Mouse (Mus musculus) stomach, embryonic 15.5 days (tissue): ENCODE data around the gene Cfap126. TPM values are rescaled to one million over a fixed set of nuclear protein-coding genes. Genes with fewer than 3 reads are reported as not detected.
"Not testable (repeated sequence)": the region's sequence is repeated elsewhere in the genome, so short reads cannot be mapped to it uniquely, and the experiment has no call there.

Experiments
- ATAC-seq: fragments of 200-750 bp; cut with Nextera tagmentation; 2 replicates; pipeline ENCODE4 v1.8.0; 2017; ENCODE audit warnings: low read depth, moderate number of reproducible peaks, moderate TSS enrichment; ENCODE audit not compliant: insufficient read depth, low FRiP score
- H3K27ac ChIP-seq: fragments of 300-500 bp; sonication (generic); 2 replicates; pipeline ENCODE4 v1.5.1; 2015; ENCODE audit warnings: mild to moderate bottlenecking, inconsistent platforms
- H3K27me3 ChIP-seq: fragments of 300-500 bp; sonication (generic); replicated peaks from 2 replicates; pipeline ENCODE4 v1.6.1; 2015; ENCODE audit warnings: inconsistent platforms
- H3K36me3 ChIP-seq: fragments of 300-500 bp; sonication (generic); 2 replicates; pipeline ENCODE4 v1.6.1; 2015; ENCODE audit warnings: inconsistent platforms
- H3K4me1 ChIP-seq: fragments of 300-500 bp; sonication (generic); 2 replicates; pipeline ENCODE4 v1.6.1; 2015; ENCODE audit warnings: inconsistent platforms
- H3K4me2 ChIP-seq: fragments of 300-500 bp; sonication (generic); 2 replicates; pipeline ENCODE4 v1.6.1; 2015; ENCODE audit warnings: mild to moderate bottlenecking, inconsistent platforms
- H3K4me3 ChIP-seq: fragments of 300-500 bp; sonication (generic); replicated peaks from 2 replicates; pipeline ENCODE4 v1.5.1; 2015; ENCODE audit warnings: inconsistent platforms
- H3K9ac ChIP-seq: fragments of 300-500 bp; sonication (generic); 2 replicates; pipeline ENCODE4 v1.6.1; 2015; ENCODE audit warnings: inconsistent platforms
- H3K9me3 ChIP-seq: fragments of 300-500 bp; sonication (generic); 2 replicates; pipeline ENCODE4 v1.6.1; 2016; ENCODE audit warnings: inconsistent platforms
- WGBS: fragments of 180-500 bp; shearing (Covaris S2); methylation state at CpG from one replicate; pipeline ENCODE4 v1.1.7; 2015; 5-methylcytosine and 5-hydroxymethylcytosine counted together
- polyA plus RNA-seq: library from polyadenylated mRNA; unstranded; fragments of >200 nt; fragmentation: Nextera tagmentation; extraction: Ambion mirVana; gene quantifications from 2 replicates; pipeline ENCODE4 v1.2.1, GENCODE M21; 2015

The Cfap126 gene
- polyA plus RNA-seq, result 1.6 and 2.9 TPM in 2 replicates

GRCm38 (mm10) chr1:171113873-171114299, at the start of gene Cfap126:
Gene Cfap126, plus strand, starts transcription at chr1:171113918.
- H3K27me3 ChIP-seq, result no peaks in the 10 kb centered on the region
- peak; percentile 44 for ATAC-seq
- H3K4me2 ChIP-seq, result peak within 1 kb of the TSS; percentile 71
- peaks cover 4% of the 10 kb centered on the region; the same call in 1 of the 2 replicates for H3K4me1 ChIP-seq
- peak within 1 kb of the TSS; percentile 50 for H3K4me3 ChIP-seq
- peak within 1 kb of the TSS; percentile 87 for H3K27ac ChIP-seq
- no peaks in the 10 kb centered on the region for H3K36me3 ChIP-seq
- no peaks in the 10 kb centered on the region for H3K9me3 ChIP-seq
- peak within 1 kb of the TSS; percentile 35; the same call in 1 of the 2 replicates for H3K9ac ChIP-seq
- WGBS, result under 1% methylated on average over 24 of the region's 24 CpGs

GRCm38 (mm10) chr1:171064491-171065242, 49.1 kb upstream of the Cfap126 start, which contains the start of gene Fcgr3:
Gene Fcgr3, minus strand, starts transcription at chr1:171064935.
- H3K27me3 ChIP-seq, result peaks cover 24% of the 10 kb centered on the region

GRCm38 (mm10) chr1:171065243-171065587, 48.5 kb upstream of the Cfap126 start:
- H3K9me3 ChIP-seq, H3K4me1 ChIP-seq, H3K9ac ChIP-seq, H3K27ac ChIP-seq, H3K36me3 ChIP-seq: not testable (repeated sequence)
- peak; percentile 27 for ATAC-seq
- WGBS, result under 1% methylated on average over 25 of the region's 35 CpGs
- H3K27me3 ChIP-seq, result peaks cover 25% of the 10 kb centered on the region
- H3K4me3 ChIP-seq, result peak overlapping the region; percentile 35
- H3K4me2 ChIP-seq, result peak overlapping the region; percentile 50

More at GRCm38 (mm10) chr1:171064491-171065242, 49.1 kb upstream of the Cfap126 start, which contains the start of gene Fcgr3:
- not testable (repeated sequence) for H3K4me1 ChIP-seq, H3K9me3 ChIP-seq, H3K27ac ChIP-seq, H3K9ac ChIP-seq, H3K36me3 ChIP-seq
- 1% methylated on average over 47 of the region's 75 CpGs for WGBS
- ATAC-seq, result peak; percentile 62
- peak within 1 kb of the TSS; percentile 50 for H3K4me2 ChIP-seq
- peak within 1 kb of the TSS; percentile 35 for H3K4me3 ChIP-seq

- Histone ChIP-seq H3K4me2 (peak overlapping the region; percentile 49), H3K4me3 (peak overlapping the region; percentile 30), H3K27me3 (peaks cover 26% of the 10 kb centered on the region)
- not testable (repeated sequence) for H3K9ac ChIP-seq, H3K9me3 ChIP-seq, H3K36me3 ChIP-seq, H3K4me1 ChIP-seq, H3K27ac ChIP-seq
- 0 out of 2 replicates have a peak, but pooled peaks have one; percentile 2 for ATAC-seq
- WGBS, result 6% methylated on average over 31 of the region's 45 CpGs
Observed at GRCm38 (mm10) chr1:171065768-171066167, 48.0 kb upstream of the Cfap126 start.

GRCm38 (mm10) chr1:171066583-171066982, 47.1 kb upstream of the Cfap126 start:
- peaks cover 29% of the 10 kb centered on the region for H3K27me3 ChIP-seq
- not testable (repeated sequence) for H3K27ac ChIP-seq, H3K9me3 ChIP-seq, H3K4me3 ChIP-seq, H3K9ac ChIP-seq, H3K36me3 ChIP-seq, H3K4me1 ChIP-seq, H3K4me2 ChIP-seq
- WGBS, result 16% methylated on average over 4 of the region's 10 CpGs
- peak; percentile 49 for ATAC-seq

GRCm38 (mm10) chr1:171067928-171068327, 45.8 kb upstream of the Cfap126 start:
- WGBS, result 49% methylated on average over 5 of the region's 5 CpGs
- not testable (repeated sequence) for H3K27ac ChIP-seq, H3K36me3 ChIP-seq, H3K9ac ChIP-seq, H3K4me3 ChIP-seq, H3K4me1 ChIP-seq, H3K9me3 ChIP-seq, H3K4me2 ChIP-seq, ATAC-seq
- peaks cover 29% of the 10 kb centered on the region for H3K27me3 ChIP-seq

GRCm38 (mm10) chr1:171069508-171069907, 44.2 kb upstream of the Cfap126 start:
- not testable (repeated sequence) for H3K27ac ChIP-seq, H3K4me2 ChIP-seq, H3K4me1 ChIP-seq, H3K9ac ChIP-seq, H3K36me3 ChIP-seq, H3K9me3 ChIP-seq, H3K4me3 ChIP-seq, ATAC-seq
- H3K27me3 ChIP-seq, result peaks cover 29% of the 10 kb centered on the region
- WGBS, result 60% methylated on average over 3 of the region's 3 CpGs

GRCm38 (mm10) chr1:171070879-171071278, 42.8 kb upstream of the Cfap126 start:
- 22% methylated on average over 16 of the region's 16 CpGs for WGBS
- not testable (repeated sequence) for H3K36me3 ChIP-seq, H3K4me3 ChIP-seq

GRCm38 (mm10) chr1:171071726-171072125, 42.0 kb upstream of the Cfap126 start:
- H3K4me3 ChIP-seq, H3K4me2 ChIP-seq: not testable (repeated sequence)

More at GRCm38 (mm10) chr1:171070879-171071278, 42.8 kb upstream of the Cfap126 start:
- H3K9ac ChIP-seq, H3K9me3 ChIP-seq, ATAC-seq, H3K4me1 ChIP-seq, H3K27ac ChIP-seq: not testable (repeated sequence)
- H3K4me2 ChIP-seq, result 0 out of 2 replicates have a peak overlapping the region, but pooled peaks have one; percentile 23
- H3K27me3 ChIP-seq, result peaks cover 24% of the 10 kb centered on the region

GRCm38 (mm10) chr1:171072217-171072616, 41.5 kb upstream of the Cfap126 start:
- not testable (repeated sequence) for H3K4me2 ChIP-seq, H3K4me1 ChIP-seq, H3K36me3 ChIP-seq, H3K9me3 ChIP-seq, H3K9ac ChIP-seq, H3K4me3 ChIP-seq, H3K27ac ChIP-seq
- no CpG with 5 or more reads among the region's 45 CpGs for WGBS
- peak; percentile 45 for ATAC-seq
- peaks cover 21% of the 10 kb centered on the region for H3K27me3 ChIP-seq

More at GRCm38 (mm10) chr1:171071726-171072125, 42.0 kb upstream of the Cfap126 start:
- H3K9me3 ChIP-seq, H3K27ac ChIP-seq, H3K36me3 ChIP-seq, H3K9ac ChIP-seq, H3K4me1 ChIP-seq: not testable (repeated sequence)
- WGBS, result 0% methylated on average over 1 of the region's 35 CpGs
- H3K27me3 ChIP-seq, result peaks cover 20% of the 10 kb centered on the region
- peak; percentile 65 for ATAC-seq

GRCm38 (mm10) chr1:171074283-171074682, 39.4 kb upstream of the Cfap126 start:
- WGBS, result 19% methylated on average over 7 of the region's 10 CpGs
- H3K36me3 ChIP-seq, H3K9me3 ChIP-seq, H3K4me3 ChIP-seq, H3K4me1 ChIP-seq, H3K9ac ChIP-seq, H3K4me2 ChIP-seq, H3K27ac ChIP-seq: not testable (repeated sequence)
- ATAC-seq, result peak; percentile 61
- peaks cover 20% of the 10 kb centered on the region for H3K27me3 ChIP-seq

- H3K27me3 ChIP-seq, result peaks cover 11% of the 10 kb centered on the region
- not testable (repeated sequence) for H3K36me3 ChIP-seq, H3K4me1 ChIP-seq, H3K27ac ChIP-seq, H3K4me2 ChIP-seq, H3K9me3 ChIP-seq, ATAC-seq, H3K9ac ChIP-seq, H3K4me3 ChIP-seq
- 79% methylated on average over 5 of the region's 5 CpGs for WGBS
Observed at GRCm38 (mm10) chr1:171076176-171076575, 37.5 kb upstream of the Cfap126 start.
